Mouse (Mus musculus): ENCODE data around the gene Qrich1. TPM values are rescaled to one million over a fixed set of nuclear protein-coding genes. Genes with fewer than 3 reads are reported as not detected.

The Qrich1 gene
- polyA plus RNA-seq, 1 experiment from 2014 or later: 170 TPM

DNA sequence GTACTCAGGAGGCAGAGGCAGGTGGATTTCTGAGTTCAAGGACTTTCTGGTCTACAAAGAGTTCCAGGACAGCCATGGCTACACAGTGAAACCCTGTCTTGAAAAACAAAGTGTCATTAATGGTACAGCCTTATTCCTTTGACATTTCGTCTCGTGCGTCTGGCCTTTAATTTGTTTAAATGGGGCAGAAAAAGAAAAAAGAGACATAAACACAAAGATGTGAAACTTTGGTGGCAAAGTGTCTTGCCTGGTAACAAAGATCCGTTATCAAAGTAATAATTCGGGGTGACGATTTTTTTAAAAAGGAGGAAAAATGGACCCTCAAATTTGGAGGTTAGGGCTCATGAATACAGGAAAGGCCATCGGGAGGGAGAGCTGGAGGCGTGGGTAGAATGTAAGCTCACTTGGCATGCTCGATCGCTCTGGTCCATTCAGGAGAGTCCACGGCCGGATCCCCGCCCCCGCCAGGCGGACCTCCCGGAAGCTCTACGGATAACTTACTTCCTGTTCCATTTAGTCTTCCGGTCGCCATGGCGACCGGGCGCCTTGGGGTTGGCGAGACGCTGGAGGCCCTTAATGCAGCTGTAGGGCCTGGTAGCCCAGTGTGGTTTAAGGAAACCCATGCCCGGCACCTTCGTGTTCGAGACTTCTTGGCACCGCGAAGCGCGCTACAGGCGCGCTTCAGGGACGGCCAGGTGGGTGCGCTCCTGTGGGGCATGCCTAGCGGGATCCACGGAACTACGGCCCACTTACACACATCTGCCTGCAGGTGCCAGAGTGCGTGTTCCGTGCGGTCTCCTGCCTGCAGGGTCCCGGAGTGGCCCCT is 53.0 kb downstream of the Qrich1 start, which contains the start of gene Dalrd3:
Gene Dalrd3, plus strand, starts transcription at position 506 of the 826 bp plus-strand sequence.
- H3K27ac ChIP-seq: peak within 1 kb of the TSS; percentile 75
- no peaks in the 10 kb centered on the region for H3K27me3 ChIP-seq
- H3K9me3 ChIP-seq: no peaks in the 10 kb centered on the region
- peaks cover 61% of the 10 kb centered on the region for H3K4me1 ChIP-seq
- WGBS: 5% methylated on average over 42 of the region's 42 CpGs
- peak within 1 kb of the TSS; percentile 63 for H3K4me3 ChIP-seq (replicated peaks)
- peak within 1 kb of the TSS; percentile 64 for H3K9ac ChIP-seq
- peak within 1 kb of the TSS; percentile 99 for H3K4me2 ChIP-seq
- peak; percentile 71 for ATAC-seq (ENCODE audit: low FRiP score)
- peaks cover 56% of the 10 kb centered on the region for H3K36me3 ChIP-seq (replicated peaks)

DNA sequence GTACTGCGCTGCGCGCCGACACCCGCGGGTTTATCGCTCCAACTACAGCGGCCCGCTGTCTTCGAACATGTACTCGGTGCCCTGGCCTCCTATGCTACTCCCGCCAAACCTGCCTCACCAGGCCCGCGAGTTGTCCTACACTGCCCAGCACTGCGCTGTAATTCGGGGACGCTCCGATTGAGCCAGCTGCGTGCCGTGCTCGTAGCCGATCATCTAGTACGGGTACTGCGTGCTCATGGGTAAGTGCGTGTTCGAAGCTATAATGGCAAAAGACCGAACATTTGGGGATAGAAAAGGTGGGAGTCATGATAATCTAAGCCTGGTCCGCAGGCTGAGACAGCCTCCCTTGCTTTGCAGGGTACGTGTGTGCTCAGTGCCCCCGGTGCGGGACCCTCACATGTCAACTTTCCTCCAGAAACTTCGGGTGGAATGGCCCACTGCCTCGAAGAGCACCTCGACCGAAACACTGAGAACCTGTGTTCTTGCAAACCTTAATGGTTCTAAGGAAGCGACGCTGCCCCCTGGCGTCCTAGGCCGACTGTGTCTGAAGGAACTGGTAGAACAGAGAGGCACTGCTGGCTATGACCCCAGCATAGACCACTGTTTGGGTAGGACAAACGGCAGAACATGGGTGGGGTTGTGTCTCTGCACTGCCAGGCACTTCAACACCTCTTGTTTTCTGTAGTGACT is 53.7 kb downstream of the Qrich1 start:
- peak overlapping the region; percentile 75 for H3K27ac ChIP-seq
- peaks cover 56% of the 10 kb centered on the region for H3K36me3 ChIP-seq (replicated peaks)
- 3% methylated on average over 40 of the region's 40 CpGs for WGBS
- no peak; the same call in 1 of the 2 replicates for ATAC-seq (ENCODE audit: low FRiP score)
- peak overlapping the region; percentile 99 for H3K4me2 ChIP-seq
- H3K4me1 ChIP-seq: peaks cover 69% of the 10 kb centered on the region
- peak overlapping the region; percentile 63 for H3K4me3 ChIP-seq (replicated peaks)
- H3K9me3 ChIP-seq: no peaks in the 10 kb centered on the region
- peak overlapping the region; percentile 64 for H3K9ac ChIP-seq
- no peaks in the 10 kb centered on the region for H3K27me3 ChIP-seq

DNA sequence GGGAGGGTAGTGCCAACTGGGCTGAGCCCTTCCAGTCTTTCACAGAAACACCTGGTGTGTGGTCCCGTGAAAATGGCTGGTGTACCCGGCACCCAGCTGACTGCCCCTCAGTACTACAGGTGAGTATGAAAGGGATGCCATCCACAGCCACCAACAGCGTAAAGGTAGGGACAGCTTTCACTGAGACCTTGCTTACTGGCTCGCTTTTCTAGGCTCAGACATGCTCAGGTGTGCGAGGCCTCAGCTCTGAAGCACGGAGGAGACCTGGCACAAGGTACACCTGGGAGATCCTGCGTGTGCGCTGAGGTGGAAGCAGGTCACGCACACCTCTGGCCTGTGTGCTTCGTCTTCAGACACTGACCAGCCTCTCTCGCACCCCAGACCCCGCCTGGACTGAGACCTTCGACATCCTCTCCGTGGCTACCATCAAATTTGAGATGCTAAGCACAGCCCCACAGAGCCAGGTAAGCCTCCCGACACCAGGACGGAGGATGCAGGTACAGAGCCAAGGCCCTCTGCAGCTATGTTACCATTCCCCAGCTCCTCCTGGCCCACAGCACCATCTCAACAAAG is 54.9 kb downstream of the Qrich1 start:
- H3K9ac ChIP-seq: no peak overlapping the region
- H3K36me3 ChIP-seq (replicated peaks): peaks cover 60% of the 10 kb centered on the region
- H3K27ac ChIP-seq: no peak overlapping the region
- peaks cover 69% of the 10 kb centered on the region for H3K4me1 ChIP-seq
- no peaks in the 10 kb centered on the region for H3K27me3 ChIP-seq
- no peaks in the 10 kb centered on the region for H3K9me3 ChIP-seq
- WGBS: 93% methylated on average over 16 of the region's 16 CpGs
- H3K4me3 ChIP-seq (replicated peaks): no peak overlapping the region
- H3K4me2 ChIP-seq: no peak overlapping the region; the same call in 1 of the 2 replicates
- ATAC-seq (ENCODE audit: low FRiP score): no peak

DNA sequence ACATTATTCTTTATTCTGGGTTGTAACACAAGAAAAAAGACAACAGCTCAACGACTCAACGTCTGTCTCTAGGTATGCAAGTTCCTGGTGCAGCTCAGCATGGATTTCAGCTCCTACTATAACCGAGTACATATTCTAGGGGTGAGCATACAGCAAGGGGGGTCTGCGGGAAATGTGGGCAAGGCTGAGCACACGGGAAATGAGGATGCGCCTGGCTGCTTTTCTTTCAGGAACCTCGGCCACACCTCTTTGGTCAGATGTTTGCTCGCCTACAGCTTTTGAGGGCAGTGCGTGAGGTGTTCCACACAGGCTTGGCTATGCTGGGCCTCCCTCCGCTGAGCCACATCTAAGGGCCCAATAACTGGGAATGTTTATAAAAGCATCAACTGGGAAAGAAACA is 55.7 kb downstream of the Qrich1 start:
- Histone ChIP-seq H3K9me3 (no peaks in the 10 kb centered on the region), H3K36me3 (replicated peaks) (peaks cover 66% of the 10 kb centered on the region), H3K4me1 (peaks cover 77% of the 10 kb centered on the region)

DNA sequence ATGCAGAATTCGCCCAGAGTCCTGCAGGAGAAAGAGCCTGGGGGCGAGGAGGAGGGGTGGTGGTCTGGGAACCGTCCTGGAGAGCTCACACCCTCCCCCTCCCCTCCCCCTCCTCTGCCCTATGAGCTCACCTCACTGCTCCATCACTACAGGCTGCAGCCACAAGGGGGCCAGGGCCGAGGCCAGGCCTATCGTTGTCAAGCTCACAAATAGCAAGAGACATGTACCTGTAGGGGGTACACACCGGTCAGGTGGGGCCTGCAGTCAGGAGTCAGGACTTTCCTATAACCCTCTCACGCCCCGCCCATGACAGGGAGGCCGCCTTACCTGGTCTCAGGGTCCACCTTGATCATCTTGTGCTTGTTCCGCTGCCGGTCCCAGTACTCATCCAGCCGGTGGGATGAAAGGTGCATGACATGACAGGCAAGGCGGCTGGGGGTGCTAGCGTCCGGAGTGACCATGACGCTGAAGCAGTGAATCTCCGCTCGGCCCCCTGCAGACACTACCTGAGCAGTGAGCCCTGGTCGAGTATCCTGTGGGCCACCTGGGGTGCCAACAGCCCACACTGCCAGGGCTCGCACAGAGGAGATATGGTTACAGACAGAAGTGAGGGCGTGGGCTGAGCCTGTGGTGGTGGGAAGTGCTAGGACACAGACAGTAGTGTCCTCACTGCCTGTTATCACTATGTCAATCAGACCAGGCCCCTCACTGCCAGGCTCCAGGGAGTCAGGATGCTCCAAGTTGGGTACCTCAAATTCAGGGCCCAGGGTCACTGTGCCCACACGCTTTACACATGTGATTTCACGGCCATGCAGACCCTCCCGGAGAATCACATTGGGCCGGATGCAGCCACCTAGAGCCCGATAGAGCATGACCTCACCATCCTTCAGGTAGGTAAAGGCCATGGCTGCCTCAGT is 57.4 kb downstream of the Qrich1 start:
- Histone ChIP-seq H3K4me1 (peaks cover 71% of the 10 kb centered on the region), H3K36me3 (replicated peaks) (peaks cover 66% of the 10 kb centered on the region), H3K9me3 (no peaks in the 10 kb centered on the region), H3K4me2 (peak overlapping the region; percentile 15; the same call in 1 of the 2 replicates), H3K4me3 (replicated peaks) (no peak overlapping the region), H3K27me3 (no peaks in the 10 kb centered on the region), H3K27ac (peak overlapping the region; percentile 36; the same call in 1 of the 2 replicates), H3K9ac (0 out of 2 replicates have a peak overlapping the region, but pooled peaks have one; percentile 17)
- 47% methylated on average over 26 of the region's 26 CpGs for WGBS
- ATAC-seq (ENCODE audit: low FRiP score): no peak

More for the DNA sequence above, 55.7 kb downstream of the Qrich1 start:
- Histone ChIP-seq H3K9ac (no peak overlapping the region), H3K27me3 (no peaks in the 10 kb centered on the region), H3K4me2 (no peak overlapping the region), H3K4me3 (replicated peaks) (no peak overlapping the region), H3K27ac (0 out of 2 replicates have a peak overlapping the region, but pooled peaks have one; percentile 2)
- no peak for ATAC-seq (ENCODE audit: low FRiP score)
- 88% methylated on average over 10 of the region's 10 CpGs for WGBS

DNA sequence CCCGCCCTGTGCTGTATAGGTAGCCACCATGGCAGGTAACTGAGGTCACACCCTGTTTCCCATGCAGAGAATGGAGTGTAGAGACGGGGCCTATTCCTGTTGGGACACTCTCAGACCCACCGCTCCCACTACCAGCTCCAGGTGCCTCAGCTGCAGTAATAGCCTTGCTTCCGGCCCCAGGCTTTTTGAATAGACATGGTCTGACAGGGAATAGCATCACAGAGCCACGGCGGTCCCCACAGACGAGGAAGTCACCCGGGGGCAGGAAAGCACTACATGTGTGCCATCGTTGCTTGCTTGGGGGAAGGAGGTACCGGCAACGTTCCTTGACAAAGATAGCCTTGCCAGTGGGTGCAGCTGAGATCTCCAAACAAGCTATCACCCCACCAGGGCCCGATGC is 58.3 kb downstream of the Qrich1 start:
- Histone ChIP-seq H3K9me3 (no peaks in the 10 kb centered on the region), H3K4me1 (peaks cover 73% of the 10 kb centered on the region), H3K27me3 (no peaks in the 10 kb centered on the region), H3K4me3 (replicated peaks) (no peak overlapping the region; the same call in 1 of the 2 replicates), H3K36me3 (replicated peaks) (peaks cover 66% of the 10 kb centered on the region), H3K27ac (peak overlapping the region; percentile 21; the same call in 1 of the 2 replicates), H3K4me2 (peak overlapping the region; percentile 15; the same call in 1 of the 2 replicates), H3K9ac (no peak overlapping the region)
- 86% methylated on average over 12 of the region's 12 CpGs for WGBS
- ATAC-seq (ENCODE audit: low FRiP score): no peak

DNA sequence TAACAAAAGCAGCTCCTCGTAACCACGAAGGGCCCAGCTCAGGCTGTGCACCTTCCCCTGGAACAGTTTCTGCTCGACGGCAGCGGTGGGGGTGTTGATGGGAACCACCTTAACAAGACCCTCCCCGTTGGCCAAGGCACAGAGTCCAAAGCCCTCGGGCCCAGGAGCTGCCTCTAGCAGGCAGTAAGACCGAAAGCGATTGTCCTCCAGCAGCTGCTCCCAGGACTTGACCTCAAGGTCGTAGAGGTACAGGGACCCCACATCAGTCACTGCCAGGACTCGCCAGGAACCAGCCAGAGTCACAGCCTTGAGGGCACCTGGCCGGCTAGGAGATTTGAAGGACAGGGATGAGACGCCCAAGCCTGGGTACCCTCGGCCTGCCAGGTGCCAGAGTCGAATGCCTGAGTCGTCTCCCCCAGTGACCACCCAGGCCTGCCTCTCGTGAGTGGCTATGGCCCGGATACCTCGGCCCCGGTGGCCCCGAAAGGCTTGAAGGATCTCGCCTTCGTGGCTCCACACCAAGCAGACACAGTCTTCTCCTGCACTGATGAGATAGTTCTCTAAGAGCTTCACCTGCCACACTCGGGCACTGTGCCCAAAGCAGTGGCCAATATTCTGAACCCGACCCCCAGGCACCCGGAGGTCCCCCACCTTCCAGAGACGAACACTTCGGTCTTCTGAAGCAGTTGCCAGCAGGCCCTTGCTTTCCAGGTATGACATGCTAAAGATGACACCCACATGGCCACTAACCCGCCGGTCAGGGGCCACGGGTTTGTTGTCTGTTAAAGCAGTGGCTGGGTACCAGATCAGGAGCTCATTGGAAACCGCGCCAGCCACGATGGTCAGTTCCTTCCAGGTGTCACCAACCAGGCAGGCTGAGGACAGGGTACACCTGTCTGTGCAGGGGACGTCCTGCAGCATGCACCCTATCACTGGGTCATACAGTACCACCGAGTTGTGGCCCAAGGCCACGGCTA is 59.0 kb downstream of the Qrich1 start:
- no peaks in the 10 kb centered on the region for H3K27me3 ChIP-seq
- no peak overlapping the region; the same call in 1 of the 2 replicates for H3K4me3 ChIP-seq (replicated peaks)
- 91% methylated on average over 37 of the region's 37 CpGs for WGBS
- H3K4me1 ChIP-seq: peaks cover 69% of the 10 kb centered on the region
- ATAC-seq (ENCODE audit: low FRiP score): no peak
- H3K9ac ChIP-seq: peak overlapping the region; percentile 8; the same call in 1 of the 2 replicates
- H3K9me3 ChIP-seq: no peaks in the 10 kb centered on the region
- peaks cover 65% of the 10 kb centered on the region for H3K36me3 ChIP-seq (replicated peaks)
- peak overlapping the region; percentile 90; the same call in 1 of the 2 replicates for H3K4me2 ChIP-seq
- H3K27ac ChIP-seq: no peak overlapping the region

DNA sequence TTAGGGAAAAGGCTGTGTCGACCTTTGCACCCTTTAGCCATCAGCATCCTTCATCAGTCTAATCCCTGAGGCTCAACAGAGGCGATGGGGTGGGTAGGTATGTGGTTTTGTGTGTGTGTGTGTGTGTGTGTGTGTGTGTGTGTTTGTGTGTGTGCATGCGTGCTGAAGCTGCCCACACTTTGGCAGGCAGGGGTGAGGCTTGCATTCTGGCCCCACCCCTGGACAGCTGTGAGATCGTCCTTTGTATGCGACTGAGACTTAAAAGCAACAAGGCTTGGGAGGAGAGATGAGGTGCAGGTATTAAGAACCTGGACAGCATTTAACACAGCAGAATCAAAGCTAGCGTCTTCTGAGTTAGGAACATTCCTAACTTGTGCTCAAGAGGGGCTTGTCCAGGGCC is 60.4 kb downstream of the Qrich1 start:
- Histone ChIP-seq H3K9ac (peak overlapping the region; percentile 97), H3K9me3 (no peaks in the 10 kb centered on the region), H3K36me3 (replicated peaks) (peaks cover 57% of the 10 kb centered on the region), H3K27me3 (no peaks in the 10 kb centered on the region), H3K27ac (peak overlapping the region; percentile 97; the same call in 1 of the 2 replicates), H3K4me3 (replicated peaks) (peak overlapping the region; percentile 78), H3K4me2 (peak overlapping the region; percentile 90), H3K4me1 (peaks cover 63% of the 10 kb centered on the region)
- ATAC-seq (ENCODE audit: low FRiP score): no peak
- WGBS: 40% methylated on average over 6 of the region's 6 CpGs

DNA sequence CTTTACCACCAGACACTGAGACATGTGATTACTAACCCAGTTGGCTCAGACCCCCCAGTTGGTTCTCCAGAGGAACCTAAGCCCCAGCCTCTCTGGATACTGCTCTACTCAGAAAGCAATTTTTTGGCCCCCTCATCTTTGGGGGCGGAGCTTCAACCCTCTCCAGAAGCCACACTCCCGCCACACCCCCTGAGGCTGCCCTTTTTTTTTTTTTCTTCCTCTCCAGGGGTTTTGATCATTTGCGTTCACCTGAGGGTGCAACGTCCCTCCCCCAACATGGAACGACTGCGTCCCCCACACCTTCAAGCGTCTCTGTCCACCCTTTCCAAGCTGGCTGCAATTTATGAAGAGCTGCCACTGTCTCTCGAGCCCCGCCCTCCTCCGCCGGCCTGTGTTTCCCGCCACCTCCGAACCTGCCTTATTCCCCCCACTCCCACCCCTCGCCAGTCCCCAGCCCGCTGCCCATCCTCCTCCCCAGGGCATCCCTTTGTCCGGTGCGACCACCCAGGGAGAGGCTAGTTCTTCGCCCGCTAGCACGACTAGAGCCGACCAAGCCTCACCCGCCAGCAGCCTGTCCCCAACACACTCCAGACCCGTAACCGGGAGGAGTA is 61.4 kb downstream of the Qrich1 start:
- Histone ChIP-seq H3K36me3 (replicated peaks) (peaks cover 48% of the 10 kb centered on the region), H3K4me2 (peak overlapping the region; percentile 90), H3K27me3 (no peaks in the 10 kb centered on the region), H3K9ac (peak overlapping the region; percentile 97), H3K9me3 (no peaks in the 10 kb centered on the region), H3K4me3 (replicated peaks) (peak overlapping the region; percentile 78), H3K27ac (peak overlapping the region; percentile 97), H3K4me1 (peaks cover 63% of the 10 kb centered on the region)
- WGBS: under 1% methylated on average over 22 of the region's 24 CpGs
- peak; percentile 52 for ATAC-seq (ENCODE audit: low FRiP score)
